Mouse (Mus musculus) cerebellum, adult 2 months (tissue): ENCODE results near the gene Slc17a3.

Experiments used
- CTCF ChIP-seq: fragments of 200-500 bp; IDR thresholded peaks from 2 replicates; pipeline ENCODE4 v1.5.1; 2011; ENCODE audit warnings: low read depth, mild to moderate bottlenecking, control low read depth, low read length, moderate library complexity, borderline replicate concordance; ENCODE audit not compliant: insufficient read depth
- POLR2A ChIP-seq: fragments of 200-500 bp; IDR thresholded peaks from 2 replicates; pipeline ENCODE4 v1.6.1; 2011; ENCODE audit warnings: low read length, control low read depth, borderline replicate concordance; ENCODE audit not compliant: insufficient read depth

DNA sequence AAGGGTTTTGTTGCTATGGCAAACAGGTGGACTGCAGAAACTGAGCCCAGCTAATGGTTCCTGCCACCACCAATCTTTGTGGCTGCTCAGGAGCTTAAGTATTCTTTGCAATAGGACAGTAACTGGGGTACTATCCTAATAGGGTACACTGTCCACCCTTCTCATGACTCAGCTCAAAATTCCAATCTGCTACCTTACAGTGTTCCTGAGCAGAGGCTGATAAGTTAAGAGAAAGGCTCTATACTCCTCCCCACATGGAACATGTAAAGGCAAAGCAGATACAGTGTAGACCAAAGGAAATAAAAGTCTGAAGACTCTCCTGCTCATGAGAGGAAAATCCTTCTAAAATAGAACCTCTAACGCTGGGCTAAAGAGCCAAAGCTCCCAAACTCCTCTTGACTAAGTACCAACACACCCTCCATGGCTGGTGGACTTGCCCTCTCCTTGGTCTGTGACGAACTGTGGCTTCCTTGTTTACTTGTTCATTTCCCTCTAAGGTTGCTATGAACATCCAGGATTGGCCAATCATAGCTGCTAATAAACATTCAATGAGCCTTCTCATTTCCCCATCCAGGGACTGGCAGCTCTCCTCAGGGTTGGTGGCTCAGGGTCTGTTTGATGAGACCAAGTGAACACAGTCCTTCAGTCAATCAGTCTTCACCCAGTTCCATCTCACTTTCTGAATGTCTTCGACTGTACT is 47.9 kb downstream of the Slc17a3 start:
- TF ChIP-seq CTCF (no peak), POLR2A (no peak)
